Mouse (Mus musculus) testis, postnatal 10 days (tissue): ENCODE results near the gene Rnf43.

Experiments
- DNase-seq: peaks from one replicate; pipeline ENCODE4 v3.0.0; 2021; ENCODE audit warnings: low spot score

Gene Rnf43

DNA sequence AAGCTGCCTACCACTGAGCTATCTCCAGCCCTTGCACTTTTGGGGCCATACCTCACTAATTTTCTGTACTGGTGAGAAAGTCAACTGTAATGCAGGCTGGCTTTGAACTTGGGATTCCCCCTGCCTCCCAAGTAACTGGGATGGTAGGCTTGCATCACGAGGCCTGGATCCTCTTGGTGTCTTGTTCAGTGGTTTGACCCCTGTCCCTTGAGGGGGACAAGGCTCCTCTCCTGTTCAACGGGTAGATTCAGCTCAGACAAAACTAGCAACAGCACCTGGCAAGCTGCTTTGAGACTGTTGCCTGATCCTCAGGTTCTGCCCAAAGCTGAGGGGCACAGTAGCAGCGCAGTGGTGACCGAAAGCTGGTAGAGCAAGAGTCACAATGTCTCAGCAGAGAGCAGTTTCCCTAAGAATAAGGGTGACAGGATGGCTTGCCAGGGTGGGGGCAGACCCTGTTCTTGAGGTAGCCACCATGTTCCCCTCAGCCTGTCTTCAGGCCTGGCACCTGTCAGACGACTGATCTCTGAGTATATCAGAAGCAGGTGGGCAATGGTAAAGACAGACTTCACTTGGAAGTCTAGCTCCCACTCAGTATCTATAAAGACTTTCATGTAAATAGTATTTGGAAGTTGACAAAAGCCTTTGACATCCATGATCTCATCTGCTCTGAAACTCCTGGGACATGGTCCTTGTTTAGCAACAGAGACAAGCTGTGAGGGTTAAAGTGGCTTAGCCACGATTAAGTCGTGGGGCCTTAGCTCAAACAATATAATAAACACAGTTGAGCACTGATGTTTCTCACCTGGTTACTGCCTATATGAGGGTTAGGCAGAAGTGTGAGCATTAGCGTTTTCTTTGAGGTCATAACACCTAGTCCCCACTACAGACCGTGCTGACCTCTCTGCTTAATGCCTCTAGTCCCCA, 83.4 kb downstream of the Rnf43 start:
- no peak for DNase-seq

- no peak for DNase-seq
These were observed 84.8 kb downstream of the Rnf43 start for GRCm38 (mm10) chr11:87747312-87747711.

GRCm38 (mm10) chr11:87747716-87748115, 85.2 kb downstream of the Rnf43 start:
- DNase-seq, result no peak

DNA sequence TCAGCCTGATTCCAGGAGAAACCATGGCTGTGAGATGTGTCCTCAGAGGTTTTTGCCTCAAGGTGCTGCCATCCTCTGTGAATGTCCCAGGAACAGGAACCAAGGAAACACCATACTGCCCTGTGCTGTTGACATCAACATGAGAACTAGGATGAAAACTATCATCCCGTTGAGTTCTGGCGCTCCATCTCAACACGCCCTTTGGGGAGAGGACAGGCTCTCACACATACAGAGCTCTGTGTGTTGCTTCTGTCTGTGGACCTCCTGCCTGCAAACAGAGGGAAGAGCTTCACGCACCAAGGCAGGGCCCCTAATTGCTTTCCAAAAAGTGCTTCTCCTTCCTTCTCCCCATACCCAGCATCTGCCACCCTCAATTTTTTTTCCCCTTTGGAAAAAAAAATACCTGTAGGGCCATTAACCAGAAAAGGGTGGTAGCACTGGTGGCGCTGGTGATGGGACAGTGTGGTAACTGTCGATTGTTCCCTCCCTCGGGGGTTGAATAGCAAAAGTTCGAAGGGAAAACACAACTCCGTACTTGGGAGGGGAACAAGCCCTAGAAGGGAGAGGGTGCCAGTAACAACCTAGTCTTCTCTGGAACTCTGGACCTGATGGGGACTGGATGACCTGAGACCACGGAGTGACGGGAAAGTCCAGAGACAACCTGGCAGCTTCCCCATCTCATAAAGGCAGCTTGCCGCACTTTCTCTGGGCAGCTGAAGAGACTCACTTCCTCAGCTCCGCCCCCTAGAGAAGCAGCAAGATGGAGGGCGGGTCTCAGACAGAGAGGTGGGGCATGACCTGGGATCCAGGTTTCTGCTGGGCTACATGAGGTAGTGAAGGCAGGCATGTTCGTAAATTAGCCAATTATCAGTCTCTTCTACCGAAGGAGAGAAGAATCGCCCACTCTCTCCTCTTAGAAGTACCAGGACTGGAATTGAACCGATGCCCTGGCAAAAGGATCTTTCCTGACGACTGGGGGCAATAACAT, 85.9 kb downstream of the Rnf43 start:
- DNase-seq, result no peak

DNA sequence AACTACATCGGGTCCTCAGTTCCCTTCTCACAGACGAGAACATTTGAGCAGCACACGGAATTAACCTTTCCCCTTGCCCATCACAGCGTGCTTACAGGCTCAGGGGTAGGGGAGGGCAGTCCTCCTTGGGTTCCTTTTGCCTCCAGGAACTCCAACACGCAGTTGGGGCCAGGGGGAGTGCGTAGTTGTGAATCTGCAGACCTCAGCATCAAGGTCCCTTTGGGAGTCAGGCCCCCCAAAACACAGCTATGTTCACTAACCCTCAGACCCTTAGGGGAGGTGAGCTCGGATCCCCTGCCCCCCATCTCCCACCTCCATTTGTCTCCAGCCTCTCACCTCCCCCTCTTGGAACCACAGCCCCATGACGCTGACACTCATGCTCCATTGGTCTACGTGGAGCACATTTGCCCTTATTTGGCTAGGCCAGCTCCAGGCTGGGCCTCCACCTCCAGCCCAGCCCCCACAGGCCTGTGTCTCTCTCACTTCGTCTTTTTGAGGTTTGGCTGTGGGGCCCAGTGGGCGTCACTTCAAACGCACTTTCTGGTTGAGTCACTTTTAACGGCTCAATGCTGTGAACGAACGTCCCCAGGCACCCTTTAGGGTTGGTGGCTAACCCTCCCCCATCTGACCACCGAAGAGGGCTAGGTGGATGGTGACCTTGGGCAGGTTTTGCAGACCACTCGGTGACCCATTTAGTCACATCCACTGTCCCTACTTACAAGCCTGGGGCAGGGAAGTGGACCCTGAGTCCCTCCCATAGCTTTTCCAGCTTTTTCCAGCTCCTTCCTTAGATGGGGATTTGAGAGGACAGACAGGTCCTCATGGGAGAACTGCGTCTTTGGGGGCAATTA, 86.9 kb downstream of the Rnf43 start:
- no peak for DNase-seq

DNA sequence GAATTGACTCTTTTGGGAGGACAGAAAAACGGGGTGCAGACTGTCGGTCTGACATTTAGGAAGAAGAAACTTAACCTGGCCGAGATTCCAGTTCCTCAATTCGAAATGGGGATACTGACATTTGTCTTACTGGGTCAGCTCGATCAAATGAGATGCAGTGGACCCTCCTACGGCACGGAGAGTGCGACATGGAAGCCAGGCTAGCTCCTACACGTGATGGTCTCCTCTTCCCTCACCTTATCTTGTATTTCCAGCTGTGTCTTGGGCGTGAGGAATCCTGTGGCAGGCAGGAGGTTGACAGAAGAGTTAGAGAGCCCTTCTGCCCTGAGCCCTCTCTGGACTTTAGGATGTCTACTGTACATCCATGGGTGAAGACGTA, 87.5 kb downstream of the Rnf43 start:
- DNase-seq, result no peak

GRCm38 (mm10) chr11:87750521-87750920, 88.0 kb downstream of the Rnf43 start:
- DNase-seq, result no peak

- DNase-seq, result no peak
These were observed 88.5 kb downstream of the Rnf43 start for GRCm38 (mm10) chr11:87751031-87751430.

DNA sequence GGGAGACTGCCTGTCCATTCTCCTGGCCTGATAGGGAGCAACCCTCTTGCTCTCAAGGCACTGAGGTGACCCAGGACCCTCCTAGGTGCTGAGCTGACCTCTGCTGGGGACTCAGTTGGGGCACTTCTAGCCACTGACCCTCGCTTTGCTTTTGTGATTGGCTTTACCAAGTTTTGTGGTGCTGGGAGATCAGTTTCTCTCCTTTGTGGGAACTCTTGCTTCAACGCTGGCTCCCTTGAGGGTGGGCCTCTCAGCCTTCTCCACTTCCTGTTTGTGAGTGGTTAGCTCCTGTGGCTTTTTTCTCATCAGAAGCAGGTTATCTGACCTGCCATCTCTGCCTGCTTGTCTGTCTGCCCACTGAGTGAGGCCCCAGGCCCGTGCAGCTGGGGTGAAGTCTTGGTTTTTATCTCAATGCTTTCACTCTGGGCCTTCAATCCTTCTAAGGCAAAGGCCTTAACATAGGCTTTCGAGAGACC, 89.0 kb downstream of the Rnf43 start:
- DNase-seq, result no peak

- no peak for DNase-seq
These were observed 89.8 kb downstream of the Rnf43 start for GRCm38 (mm10) chr11:87752307-87752706.

GRCm38 (mm10) chr11:87753255-87753654, 90.7 kb downstream of the Rnf43 start:
- no peak for DNase-seq

DNA sequence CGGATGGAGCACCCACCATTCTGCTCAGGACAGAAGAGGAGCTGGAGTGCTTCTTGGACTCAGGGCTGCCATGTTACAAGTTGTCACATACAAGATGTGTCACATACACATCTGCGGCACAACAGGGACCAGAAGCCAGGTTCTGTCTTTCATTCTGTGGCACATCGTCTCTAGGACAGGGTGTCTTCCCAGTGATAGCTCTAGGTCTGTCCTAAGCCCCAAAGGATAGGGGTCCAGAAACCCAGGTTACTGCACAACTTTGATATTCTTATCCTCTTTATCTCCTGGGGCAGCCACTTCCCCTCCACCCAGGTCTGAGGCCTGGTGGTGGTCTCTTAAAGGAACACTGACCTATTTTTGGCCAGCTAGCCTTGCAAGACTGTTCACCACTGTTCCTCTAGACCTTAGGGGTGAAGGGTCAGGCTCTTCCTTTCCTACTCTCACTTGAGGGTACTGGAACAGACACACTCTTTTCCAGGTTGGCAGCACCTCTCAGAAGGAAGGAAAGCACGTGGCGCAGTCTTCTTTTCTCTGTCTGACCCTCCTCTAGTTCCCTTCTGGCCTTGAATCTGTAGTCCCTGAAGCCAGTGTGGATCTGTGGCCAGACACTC, 91.5 kb downstream of the Rnf43 start:
- no peak for DNase-seq

DNA sequence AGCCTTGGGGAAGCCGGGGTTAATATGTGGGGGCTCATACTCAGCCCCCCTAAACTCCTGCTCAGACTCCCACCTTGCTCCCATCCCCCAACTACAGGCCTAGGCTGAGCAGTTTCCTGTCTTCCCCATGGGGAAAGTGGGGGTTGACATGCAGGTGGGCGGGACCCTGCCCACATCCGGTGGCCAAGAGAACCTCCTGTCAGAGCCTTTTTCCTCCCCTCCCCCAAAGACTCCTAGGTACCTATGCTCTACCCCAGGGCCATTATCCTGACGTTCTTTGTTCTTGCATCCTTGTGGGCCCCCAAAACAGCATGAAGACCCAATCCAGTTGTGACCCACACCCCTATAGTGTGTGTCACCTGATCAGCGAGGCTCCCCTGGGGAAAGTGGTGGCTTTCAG, 92.1 kb downstream of the Rnf43 start:
- no peak for DNase-seq

DNA sequence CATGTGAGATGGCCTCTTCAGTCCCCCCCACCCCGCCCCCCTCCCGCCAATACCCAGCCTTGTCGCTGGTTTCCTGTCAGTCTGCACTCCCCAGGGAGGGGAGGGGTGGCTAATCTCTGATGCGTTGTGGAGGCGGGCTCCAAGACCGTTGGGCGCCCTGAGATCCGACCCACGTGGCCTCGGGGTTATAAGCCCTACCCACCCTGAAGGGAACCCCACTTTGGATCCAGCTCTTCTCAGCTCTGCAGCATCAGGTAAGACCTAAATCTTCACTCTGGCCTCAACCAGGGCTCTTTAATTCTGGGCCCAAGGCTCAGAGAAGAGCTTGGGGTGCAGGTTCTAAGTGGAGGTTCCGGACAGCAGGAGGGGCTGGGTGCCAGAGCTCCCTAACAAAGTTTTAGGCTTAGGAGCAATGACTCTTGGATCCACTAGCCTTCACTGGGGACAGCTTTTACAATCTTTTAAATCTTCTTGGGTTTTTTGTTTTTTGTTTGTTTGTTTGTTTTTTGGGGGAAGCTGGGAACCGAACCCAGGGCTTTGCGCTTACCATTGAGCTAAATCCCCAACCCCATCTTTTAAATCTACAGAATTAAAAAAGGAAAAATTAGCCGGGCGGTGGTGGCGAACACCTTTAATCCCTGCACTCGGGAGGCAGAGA, 93.0 kb downstream of the Rnf43 start:
- DNase-seq, result no peak

DNA sequence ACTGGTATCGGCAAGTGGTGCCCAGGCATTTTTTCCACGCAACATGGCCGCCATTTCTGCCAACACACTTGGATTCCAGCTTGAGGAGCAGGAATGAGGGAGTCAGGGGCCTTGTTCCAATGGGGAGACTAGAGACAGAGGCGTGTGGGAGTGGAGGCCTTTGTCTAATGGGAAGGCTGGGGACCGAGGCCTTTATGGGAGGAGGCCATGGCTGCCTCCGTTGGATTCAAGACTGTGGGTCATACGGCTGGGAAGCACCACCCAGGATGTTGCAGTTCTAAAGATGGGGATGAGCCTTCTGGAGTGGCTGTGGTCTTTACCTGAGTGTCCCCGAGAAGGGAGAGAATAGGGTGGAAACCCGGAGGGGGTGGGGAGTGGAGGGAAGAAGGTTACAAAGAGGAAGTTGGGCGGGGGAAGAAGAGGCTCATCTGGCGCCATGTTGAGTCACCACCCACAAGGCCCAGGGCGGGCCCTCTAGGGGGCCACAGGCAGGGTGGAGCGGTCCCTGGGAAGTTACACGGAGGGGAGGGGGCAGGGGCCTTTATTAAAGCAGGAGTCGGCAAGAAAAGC, 93.8 kb downstream of the Rnf43 start:
- DNase-seq, result no peak

- no peak for DNase-seq
These were observed 94.8 kb downstream of the Rnf43 start for GRCm38 (mm10) chr11:87757001-87757954.

DNA sequence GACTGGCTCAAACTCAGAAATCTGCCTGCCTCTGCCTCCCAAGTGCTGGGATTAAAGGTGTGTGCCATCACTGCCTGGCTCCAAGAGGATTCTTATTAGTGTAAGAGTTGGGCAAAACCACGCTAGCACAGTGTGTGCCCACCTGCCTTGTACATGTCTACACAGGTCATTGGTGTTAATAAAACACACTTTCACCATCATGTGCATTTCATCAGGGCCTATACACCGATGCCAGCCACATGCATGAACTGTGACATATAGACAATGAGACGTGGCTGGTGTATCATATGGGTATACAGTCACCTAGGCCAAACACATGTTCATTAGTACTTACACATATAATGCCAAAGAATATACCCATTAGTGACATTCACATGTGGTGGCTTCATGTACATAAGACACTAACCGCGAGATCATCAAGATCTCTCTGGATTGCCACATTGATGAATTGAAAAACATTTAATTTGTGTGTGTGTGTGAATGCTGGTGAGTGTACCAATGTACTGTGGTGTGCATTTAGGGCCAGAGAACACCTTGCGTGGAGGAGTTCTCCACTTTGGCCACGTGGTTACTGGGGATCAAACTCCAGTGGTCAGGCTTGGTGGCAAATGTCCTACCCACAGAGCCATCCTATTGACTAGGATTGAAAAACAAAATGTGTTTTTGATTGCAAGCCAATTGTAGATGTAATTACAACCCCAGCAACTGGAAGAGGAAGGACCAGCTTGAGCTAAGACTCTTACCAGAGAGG, 95.8 kb downstream of the Rnf43 start:
- DNase-seq, result no peak

DNA sequence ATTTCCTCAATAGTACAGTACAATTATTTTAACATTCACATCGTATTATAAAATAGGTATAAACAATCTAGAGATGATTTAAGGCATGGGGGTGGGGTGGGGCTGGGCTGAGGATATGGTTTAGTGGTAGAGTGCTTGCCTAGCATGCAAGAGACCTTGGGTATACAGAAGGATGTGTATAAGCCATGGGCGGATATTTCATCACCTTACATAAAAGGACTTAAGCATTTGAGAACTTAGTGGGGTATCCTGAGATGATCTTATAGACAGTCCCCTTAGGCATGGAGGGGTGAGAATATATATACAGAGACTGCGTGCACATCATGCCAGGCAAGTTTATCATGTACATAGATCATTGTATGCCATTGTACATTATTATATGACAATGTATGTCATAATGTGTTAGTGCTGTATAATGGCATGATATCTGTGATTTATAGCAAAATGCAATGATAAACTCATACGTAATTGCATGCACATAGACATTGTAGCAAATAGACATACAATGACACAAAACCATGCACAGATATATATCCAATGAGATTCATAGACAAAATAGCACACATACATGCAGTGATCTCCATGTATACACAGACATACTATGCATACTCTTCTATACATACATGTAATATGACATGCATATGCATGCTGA, 96.6 kb downstream of the Rnf43 start:
- DNase-seq, result no peak
